Mouse (Mus musculus) retina, postnatal 7 days (tissue): ENCODE data around the gene Stat5b.
A peak's percentile ranks its signal among the peaks of the same experiment; 100 is the strongest.

Experiments
- DNase-seq: peaks from one replicate; pipeline ENCODE4 v3.0.0-alpha.2; 2012; ENCODE audit warnings: low read depth, low spot score

Stat5b gene

DNA sequence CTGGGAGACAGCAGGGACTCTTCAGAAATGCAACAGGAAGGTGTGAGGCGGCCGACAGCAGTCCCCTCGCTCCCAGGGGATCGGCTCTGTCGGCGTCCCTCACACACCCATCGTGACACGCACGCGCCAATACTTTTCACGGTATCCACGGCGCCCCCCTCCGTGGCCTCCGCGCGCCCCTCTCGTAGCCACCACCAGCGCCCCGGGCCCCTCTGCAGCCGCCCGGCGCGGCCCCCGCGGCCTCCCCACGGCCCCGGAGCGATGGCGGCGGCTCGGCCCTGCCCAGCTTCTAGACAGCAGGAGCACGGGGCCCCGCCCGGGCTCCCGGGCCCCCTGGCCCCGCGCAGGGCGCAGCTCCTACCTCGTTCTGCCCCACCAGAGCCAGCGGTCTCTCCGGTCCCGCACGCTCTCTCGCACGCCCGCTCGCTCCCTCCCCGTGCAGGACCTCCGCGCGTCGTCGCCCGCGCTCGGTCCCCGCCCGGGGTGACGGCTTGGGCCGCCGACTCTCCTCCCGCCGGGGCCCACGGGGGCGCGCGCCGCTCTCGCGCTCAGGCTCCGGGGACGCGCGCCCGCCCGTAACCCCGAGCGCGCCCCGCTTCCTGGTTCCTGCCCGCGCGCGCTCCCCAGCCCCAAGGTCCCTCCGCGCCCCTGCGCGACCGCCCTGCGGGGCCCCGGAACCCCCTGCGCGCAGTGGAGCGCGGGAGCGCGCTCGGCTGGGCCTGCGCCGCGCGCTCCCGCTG is at the start of gene Stat5b:
Gene Stat5b (minus strand): TSS at position 687 of the 740 bp plus-strand sequence.
- DNase-seq, result peak; percentile 47

- no peak for DNase-seq
Measured at GRCm38 (mm10) chr11:100898441-100899199, 48.1 kb upstream of the Stat5b start.

DNA sequence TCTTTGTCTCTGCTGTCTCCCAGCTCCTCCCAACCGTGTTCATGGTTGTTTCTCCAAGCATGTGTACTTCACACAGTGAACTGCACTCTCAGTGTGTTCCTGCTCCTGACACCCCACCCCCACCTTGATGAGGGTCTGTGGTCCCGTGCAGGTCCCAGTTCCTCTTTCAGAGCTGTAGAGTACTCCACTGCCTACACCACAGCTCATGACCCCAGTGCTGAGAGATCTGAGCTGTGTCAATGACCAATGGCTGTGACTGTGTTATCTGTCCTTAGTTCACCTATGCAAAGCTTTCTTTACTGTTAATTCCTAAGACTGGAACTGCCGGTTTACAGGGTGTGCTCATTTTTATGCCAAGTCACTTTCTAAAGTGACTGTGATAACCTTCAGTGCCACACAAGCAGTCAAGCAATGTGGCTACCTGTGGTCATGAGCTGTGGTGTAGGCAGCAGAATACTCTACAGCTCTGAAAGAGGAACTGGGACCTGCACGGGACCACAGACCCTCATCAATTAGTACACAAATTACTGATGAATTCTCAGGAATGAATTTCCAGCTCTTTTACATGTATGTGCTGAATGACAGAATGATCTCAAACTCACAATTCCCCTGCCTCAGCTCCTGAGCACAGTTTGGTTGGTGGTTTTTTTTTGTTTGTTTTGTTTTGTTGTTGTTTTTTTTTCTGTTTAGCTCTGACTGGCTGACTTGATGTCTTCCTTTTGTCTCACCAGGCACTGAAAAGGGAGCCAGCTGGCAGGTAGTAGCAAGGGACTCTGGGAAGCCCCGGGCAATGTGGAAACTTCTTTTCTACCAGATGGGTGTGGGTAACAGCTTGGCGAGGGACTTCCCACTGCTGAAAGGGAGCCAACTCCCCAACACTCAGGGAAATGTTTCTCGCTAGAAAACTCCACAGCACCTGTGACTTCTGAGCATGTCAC is 47.0 kb upstream of the Stat5b start:
- no peak for DNase-seq

- no peak for DNase-seq
Measured at GRCm38 (mm10) chr11:100896078-100896477, 45.6 kb upstream of the Stat5b start.

- no peak for DNase-seq
Measured at GRCm38 (mm10) chr11:100894146-100894918, 43.8 kb upstream of the Stat5b start.

GRCm38 (mm10) chr11:100893482-100893881 is 43.0 kb upstream of the Stat5b start:
- DNase-seq, result peak; percentile 88

- DNase-seq, result no peak
Measured at GRCm38 (mm10) chr11:100892435-100892834, 41.9 kb upstream of the Stat5b start.

DNA sequence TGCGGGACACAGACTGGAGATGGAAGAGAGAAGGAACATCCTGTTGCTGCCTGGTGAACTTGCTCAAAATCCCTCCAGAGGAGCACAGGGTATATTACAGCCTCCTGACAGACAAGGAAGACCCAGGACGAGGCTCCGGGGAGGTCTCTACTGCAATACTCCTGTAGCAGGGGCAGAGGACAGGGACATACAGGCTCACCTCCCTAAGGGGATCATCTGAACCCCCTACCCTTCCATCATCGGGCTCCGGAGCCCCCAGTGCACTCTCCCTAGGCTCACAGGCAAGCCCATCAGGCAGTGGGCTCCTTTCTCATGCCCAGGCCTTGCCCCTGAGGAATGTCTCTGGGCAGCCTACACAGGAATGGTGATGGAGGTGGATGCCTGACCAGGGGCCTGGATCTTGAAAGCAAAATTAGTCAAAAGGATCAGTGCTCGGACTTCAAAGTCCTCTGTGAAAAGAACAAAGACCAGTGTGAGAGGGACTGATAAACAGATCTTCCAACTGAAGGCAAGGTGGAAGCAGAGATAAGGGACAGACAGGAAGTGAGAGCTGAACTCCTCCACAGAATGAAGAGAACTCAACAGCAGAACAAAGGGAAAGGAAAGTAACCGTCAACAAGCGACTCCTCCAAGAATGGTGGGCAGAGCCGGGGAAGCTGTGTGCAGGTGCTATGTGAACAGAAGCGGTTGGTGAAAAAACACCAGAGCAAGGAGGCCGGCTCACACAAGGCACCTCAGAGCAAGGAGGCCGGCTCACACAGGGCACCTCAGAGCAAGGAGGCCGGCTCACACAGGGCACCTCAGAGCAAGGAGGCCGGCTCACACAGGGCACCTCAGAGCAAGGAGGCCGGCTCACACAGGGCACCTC is 41.0 kb upstream of the Stat5b start:
- no peak for DNase-seq

- no peak for DNase-seq
Measured at GRCm38 (mm10) chr11:100890481-100890880, 40.0 kb upstream of the Stat5b start.

GRCm38 (mm10) chr11:100888348-100888820 is 37.9 kb upstream of the Stat5b start:
- no peak for DNase-seq

- DNase-seq, result no peak
Measured at GRCm38 (mm10) chr11:100887764-100888163, 37.2 kb upstream of the Stat5b start.

- DNase-seq, result no peak
Measured at GRCm38 (mm10) chr11:100887236-100887635, 36.7 kb upstream of the Stat5b start.

DNA sequence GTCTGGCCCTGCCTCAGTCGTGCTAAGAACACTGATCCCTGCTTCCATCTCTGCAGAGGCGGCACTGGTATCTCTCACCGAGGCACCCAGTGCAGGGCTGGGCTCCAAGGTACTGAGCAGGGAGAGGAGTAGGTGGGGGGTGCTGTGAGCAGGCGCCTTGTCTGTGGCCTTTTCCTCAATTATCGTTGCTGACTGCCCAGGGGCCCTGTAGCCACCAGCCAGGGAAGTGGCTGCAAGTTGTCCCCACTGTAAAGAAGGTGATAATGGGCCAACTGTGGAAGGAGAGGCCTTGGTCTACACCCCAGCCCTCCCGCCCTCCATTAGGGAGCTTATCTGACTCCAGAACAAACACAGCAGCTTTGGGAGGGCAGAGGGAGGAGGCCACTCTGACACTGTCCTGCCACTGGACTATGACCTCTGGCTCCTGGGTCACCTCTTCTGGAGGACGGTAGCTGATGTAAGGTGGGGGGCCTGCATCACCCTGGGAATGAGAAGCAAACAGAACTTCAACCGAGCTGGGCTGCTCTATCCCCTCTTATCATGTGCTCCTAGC is 35.7 kb upstream of the Stat5b start:
- no peak for DNase-seq

GRCm38 (mm10) chr11:100885472-100885871 is 34.9 kb upstream of the Stat5b start:
- no peak for DNase-seq

DNA sequence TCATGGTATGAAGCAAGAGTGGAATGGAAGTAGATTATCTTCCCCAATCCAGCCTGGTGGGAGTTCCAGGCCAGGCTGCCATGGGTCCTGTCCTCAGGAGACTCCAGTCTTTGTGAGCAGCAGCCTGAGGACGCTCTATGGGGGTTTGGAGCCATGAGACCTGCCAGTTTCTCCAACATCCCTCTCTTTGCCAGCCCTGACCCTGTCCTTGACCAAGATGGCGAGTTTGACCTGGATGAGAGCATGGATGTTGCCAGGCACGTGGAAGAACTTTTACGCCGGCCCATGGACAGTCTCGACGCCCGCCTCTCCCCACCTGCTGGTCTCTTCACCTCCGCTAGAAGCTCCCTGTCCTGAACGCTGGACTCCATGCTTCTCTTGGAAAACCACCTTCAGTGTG is 33.1 kb upstream of the Stat5b start:
- DNase-seq, result no peak

DNA sequence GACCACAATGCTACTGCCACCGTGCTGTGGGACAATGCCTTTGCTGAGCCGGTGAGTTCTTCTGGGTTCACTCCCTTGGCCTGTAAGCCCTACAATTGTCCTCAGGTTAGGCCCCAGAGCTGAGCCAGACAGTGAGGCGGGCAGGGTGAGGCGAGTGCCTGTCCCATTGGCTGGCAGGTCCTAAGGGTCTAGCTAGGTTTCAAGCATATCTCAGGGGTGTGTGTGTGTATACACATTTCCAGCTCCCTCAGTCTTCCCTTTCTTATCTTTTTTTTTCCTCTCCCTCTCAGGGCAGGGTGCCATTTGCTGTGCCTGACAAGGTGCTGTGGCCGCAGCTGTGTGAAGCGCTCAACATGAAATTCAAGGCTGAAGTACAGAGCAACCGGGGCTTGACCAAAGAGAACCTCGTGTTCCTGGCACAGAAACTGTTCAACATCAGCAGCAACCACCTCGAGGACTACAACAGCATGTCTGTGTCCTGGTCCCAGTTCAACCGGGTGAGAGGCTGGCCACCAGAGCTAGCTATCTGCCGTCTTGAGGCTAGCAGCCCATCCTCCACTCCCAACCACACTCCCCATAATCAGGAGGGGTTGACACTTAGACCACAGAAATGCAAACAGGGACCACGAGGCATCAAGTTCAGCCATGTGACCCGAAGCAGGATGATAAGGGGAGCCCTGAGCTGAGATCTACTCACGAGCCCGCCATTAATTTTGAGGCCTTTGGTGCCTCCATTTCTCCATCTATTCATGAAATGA is 29.0 kb upstream of the Stat5b start:
- DNase-seq, result no peak

DNA sequence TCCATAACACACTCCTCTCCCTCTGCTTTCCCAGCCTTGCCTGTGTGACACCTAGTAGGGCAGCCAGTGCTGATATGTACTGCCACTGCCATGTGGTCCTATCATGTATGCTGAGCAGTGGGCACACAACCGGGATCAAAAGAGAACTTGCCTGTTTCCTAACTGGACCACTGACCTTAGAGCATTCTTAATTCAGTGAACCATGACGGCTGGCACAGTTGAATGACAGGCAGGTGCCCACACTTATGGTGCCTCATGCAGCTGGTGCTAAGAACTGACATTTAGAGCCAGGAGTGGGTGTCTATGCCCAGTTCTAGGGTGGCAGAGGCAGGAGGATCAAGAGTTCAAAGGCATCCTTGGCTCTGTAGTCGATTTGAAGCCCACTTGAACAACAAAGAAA is 25.2 kb upstream of the Stat5b start:
- DNase-seq, result no peak

- DNase-seq, result no peak
Measured at GRCm38 (mm10) chr11:100870968-100871350, 20.4 kb upstream of the Stat5b start.
